Mouse (Mus musculus) left cerebral cortex, postnatal 14 days (tissue): ENCODE measurements around the gene Tmem192. TPM values are rescaled to one million over a fixed set of nuclear protein-coding genes. Genes with fewer than 3 reads are reported as not detected.
"Not testable (repeated sequence)": the region's sequence is repeated elsewhere in the genome, so short reads cannot be mapped to it uniquely, and the experiment has no call there.

Experiments
- DNase-seq, 2 experiments: peaks; one replicate each; pipeline ENCODE4 v3.0.0; 2021 to 2022; ENCODE audit warnings: low spot score in 2 of 2, mixed read lengths in 1 of 2
- intact Hi-C: fragments of 180-260 bp; cut with DNase I; formaldehyde crosslinking; loops from one replicate; pipeline ENCODE4 v1.15.1; 2025
- total RNA-seq, 2 experiments: library from RNA; stranded (reverse); gene quantifications; 2 replicates each; pipeline ENCODE4 v1.2.3; 2021

The Tmem192 gene
- total RNA-seq, 2 experiments from 2014 or later: 17.2 TPM

- no peak for DNase-seq
- intact Hi-C loops: no loop called here
Measured at GRCm38 (mm10) chr8:64948371-64948770, 1.4 kb downstream of the Tmem192 start.

- intact Hi-C loops: no loop called here
- no peak for DNase-seq
Measured at GRCm38 (mm10) chr8:64952101-64952500, 5.1 kb downstream of the Tmem192 start.

GRCm38 (mm10) chr8:64959025-64959424 lies 12.0 kb downstream of the Tmem192 start:
- intact Hi-C loops: no loop called here

GRCm38 (mm10) chr8:64962836-64963235 lies 15.9 kb downstream of the Tmem192 start:
- intact Hi-C loops: no loop called here
- DNase-seq: no peak

More at GRCm38 (mm10) chr8:64959025-64959424, 12.0 kb downstream of the Tmem192 start:
- DNase-seq: no peak

GRCm38 (mm10) chr8:64983150-64983897 lies 36.3 kb downstream of the Tmem192 start:
- no peak for DNase-seq
- intact Hi-C loops: no loop called here

GRCm38 (mm10) chr8:64987731-64988130 lies 40.7 kb downstream of the Tmem192 start, which contains the start of gene Trim75:
Gene Trim75, minus strand, starts transcription at chr8:64987831.
- intact Hi-C loops: no loop called here
- no peak for DNase-seq

GRCm38 (mm10) chr8:64998806-64999365 lies 51.9 kb downstream of the Tmem192 start:
- intact Hi-C loops: no loop called here
- no peak for DNase-seq

- intact Hi-C loops, DNase-seq: not testable (repeated sequence)
Measured at GRCm38 (mm10) chr8:65007616-65008015, 60.6 kb downstream of the Tmem192 start.

- DNase-seq: no peak
Measured at GRCm38 (mm10) chr8:65018423-65018822, 71.4 kb downstream of the Tmem192 start, which contains the start of the genes Trim61 and Trim60. Gene Trim61, minus strand, starts transcription at chr8:65018523. Gene Trim60, minus strand, starts transcription at chr8:65018584.

More at GRCm38 (mm10) chr8:65018423-65018822, 71.4 kb downstream of the Tmem192 start, which contains the start of the genes Trim61 and Trim60:
- intact Hi-C loops: no loop called here

Other genes starting within 250 kb of the Tmem192 start
- 100 to 1,000 TPM in 1 of 2 experiments, 10 to 100 TPM in 1; 92.5 to 107 TPM for gene Msmo1, start 213.4 kb upstream of the Tmem192 start, total RNA-seq
- 100 to 1,000 TPM; 139 to 140 TPM for gene Klhl2, start 97.2 kb upstream of the Tmem192 start, total RNA-seq
- gene Trim75, start 40.6 kb downstream of the Tmem192 start, total RNA-seq: not detected
- gene Trim61, start 71.3 kb downstream of the Tmem192 start, total RNA-seq: not detected
- gene Trim60, start 71.4 kb downstream of the Tmem192 start, total RNA-seq: not detected
- not detected for gene Apela, start 90.2 kb downstream of the Tmem192 start, total RNA-seq
- gene Gm10663, start 127.8 kb downstream of the Tmem192 start, total RNA-seq: not detected
- not detected for gene BC030870, start 182.4 kb downstream of the Tmem192 start, total RNA-seq